Mouse (Mus musculus) small intestine, adult 2 months (tissue): ENCODE measurements around the gene Lcn8.

Source experiments
- CTCF ChIP-seq: fragments of 200-500 bp; IDR thresholded peaks from 2 replicates; pipeline ENCODE4 v1.5.1; 2012; ENCODE audit warnings: low read depth, mild to moderate bottlenecking, control low read depth, inconsistent platforms, low read length, moderate library complexity, mixed read lengths; ENCODE audit not compliant: insufficient replicate concordance, insufficient read length; ENCODE audit errors: extremely low read depth
- POLR2A ChIP-seq: fragments of 200-500 bp; IDR thresholded peaks from 2 replicates; pipeline ENCODE4 v1.6.1; 2012; ENCODE audit warnings: low read depth, mild to moderate bottlenecking, control low read depth, inconsistent platforms, low read length, moderate library complexity

DNA sequence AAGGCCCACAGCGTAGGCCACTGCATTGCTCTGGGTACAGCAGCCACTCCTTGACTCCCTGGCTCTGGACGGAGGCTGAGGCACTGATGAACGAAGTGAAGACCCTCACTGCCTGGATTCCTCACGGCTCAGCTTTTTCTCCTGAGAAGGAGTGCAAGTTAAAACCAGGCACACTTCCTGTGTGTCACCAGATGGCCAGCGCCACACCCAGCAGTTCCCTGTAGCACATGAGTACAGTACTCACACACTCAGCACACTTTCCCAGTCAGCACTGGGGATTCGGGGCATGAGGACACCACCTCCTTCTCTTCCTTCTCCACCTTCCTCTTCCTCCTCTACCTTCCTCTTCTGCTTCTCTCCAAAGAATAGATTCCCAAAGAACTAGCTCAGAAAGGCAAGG is 25.1 kb upstream of the Lcn8 start, which contains the start of gene Fcna:
- no peak for TF ChIP-seq CTCF
- no peak for TF ChIP-seq POLR2A
